Mouse (Mus musculus): ENCODE measurements around the gene Ankrd27.

The Ankrd27 gene

DNA sequence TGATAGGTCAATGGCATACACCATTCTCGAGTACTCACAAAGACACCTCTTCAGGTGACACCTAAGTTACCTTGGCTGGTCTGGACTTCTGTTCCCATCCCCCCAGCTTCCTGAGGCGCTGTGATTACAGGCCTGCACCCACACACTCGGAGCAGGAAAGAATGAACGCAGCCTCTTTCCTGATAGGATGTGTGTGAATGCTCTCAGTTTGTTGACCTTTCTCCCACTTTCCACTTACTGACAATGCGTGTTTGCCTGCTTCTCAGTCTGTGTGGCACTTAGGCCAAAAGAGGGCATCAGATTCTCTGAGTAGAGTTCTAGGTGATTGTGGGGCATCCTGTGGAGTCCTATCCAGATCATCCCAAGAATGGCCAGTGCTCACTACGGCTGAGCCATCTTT is 54.0 kb downstream of the Ankrd27 start:
- no peak for DNase-seq (ENCODE audit: low spot score in 2 of 2)

DNA sequence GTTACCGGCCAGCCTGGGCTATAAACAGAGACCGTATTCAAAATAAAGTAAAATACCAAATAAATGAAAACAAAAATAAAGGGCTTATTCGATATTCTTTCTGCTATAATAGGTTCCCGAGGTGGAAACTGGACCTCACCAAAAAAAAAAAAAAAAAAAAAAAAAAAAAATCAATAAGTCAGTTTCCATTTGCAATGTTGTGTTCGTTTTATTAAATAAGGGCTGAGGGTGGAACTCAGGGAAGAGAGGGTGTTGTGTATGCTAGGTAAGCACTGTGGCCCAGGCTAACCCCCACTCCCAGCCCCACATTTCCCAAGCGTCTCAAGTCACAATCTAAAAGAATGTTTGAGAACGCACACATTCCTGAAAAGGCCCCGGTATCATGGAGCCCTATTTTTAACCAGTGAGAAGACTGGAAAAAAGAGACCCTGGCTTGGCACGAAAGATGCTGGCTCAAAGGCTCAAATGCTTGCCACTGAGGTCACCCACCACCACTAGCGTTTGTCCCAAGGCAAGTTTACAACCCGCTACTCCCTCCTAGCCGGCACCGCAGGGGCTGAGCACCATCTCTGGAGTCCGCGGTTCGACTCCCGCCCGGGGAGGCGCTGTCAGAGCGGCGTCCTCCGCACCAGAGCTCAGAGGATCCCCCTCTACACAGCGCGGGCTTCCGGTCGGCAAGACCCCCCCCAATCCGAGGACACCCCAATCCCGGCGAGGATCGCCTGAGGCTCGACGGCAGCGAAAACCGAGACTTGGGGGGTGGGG is 60.5 kb downstream of the Ankrd27 start:
- no peak for DNase-seq (ENCODE audit: low spot score in 2 of 2)

DNA sequence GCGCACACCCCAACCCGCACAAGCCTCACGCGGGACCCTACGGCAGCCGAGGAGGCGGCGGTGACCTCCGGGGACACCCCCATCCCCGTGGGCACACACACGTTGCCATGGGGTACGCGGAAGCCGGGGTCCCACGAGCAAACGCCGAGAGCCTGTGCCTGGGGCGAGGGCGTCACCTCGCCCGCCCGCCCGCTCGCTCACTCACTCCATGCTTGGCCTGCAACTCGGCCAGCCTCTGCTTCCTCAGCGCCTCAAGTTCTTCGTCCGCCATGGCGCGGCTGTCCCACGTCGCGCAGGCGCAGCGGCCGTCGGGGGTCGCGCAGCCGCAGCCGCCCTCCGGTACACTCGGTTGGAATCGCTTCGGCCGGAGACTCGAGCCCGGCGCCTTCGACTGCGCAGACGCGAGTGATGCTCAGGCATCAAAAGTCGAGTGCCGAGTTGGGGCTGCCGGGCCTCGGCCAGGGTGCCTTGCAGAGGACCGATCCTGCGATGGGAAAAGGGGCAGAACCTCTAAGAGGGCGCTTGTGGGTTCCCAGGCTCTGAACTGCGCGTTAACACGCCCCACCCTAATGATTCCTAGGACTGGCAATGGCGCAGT is 61.2 kb downstream of the Ankrd27 start, which contains the start of gene Pdcd5:
Gene Pdcd5 (minus strand): TSS at position 421 of the 598 bp plus-strand sequence.
- DNase-seq (ENCODE audit: low spot score in 2 of 2), result peak; percentile 86 to 98

DNA sequence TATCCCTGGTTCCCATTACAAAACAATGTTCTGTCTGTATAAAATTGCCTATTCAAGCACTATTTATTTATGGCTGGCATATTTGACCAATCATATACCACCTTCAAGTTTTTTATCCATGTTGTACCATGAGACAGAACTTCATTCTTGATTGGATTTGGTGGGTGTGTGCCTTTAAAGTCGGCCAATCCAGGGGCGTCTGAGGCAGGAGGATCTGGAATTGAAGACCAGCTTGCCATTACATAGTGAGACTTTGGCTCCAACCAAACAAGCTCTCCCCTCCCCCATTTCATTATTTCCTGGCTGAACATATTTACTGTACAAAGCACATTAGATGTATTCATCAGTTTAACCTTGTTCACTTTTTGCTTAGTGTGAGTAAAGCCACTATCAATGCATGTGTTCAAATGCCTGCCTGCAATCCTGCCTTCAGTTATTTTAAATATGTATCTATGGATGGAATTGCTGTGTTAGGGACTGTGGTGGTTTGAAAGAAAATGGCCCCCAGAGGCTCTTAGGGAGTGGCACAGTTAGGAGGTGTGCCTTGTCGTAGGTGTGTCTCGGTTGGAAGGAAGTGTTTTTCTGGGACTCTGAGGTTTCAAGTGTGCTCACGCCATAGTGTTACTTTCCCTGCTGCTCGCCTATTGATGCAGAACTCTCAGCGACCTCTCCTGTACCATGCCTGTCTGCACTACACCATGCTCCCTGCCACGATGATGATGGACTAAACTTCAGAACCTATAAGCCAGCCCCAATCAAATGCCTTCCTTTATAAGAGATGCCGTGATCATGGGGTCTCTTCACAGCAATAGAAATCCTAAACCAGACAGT is 62.4 kb downstream of the Ankrd27 start:
- no peak for DNase-seq (ENCODE audit: low spot score in 2 of 2)

DNA sequence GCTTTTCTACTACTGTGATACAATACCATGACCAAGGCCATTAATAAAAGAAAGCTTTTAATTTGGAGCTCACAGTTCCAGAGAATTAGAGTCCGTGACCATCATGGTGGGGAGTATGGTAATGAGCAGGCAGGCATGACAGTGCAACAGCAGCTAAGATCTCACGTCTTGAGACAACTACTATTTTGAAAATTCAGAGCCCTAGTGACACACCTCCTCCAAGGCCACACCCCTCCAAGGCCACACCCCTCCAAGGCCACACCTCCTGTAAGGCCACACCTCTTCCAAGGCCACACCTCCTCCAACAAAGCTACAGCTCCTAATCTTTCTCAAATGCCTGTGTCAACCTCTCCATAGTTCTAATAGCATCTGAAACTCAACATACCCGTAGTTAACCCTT is 63.0 kb downstream of the Ankrd27 start:
- DNase-seq (ENCODE audit: low spot score in 2 of 2), result no peak

DNA sequence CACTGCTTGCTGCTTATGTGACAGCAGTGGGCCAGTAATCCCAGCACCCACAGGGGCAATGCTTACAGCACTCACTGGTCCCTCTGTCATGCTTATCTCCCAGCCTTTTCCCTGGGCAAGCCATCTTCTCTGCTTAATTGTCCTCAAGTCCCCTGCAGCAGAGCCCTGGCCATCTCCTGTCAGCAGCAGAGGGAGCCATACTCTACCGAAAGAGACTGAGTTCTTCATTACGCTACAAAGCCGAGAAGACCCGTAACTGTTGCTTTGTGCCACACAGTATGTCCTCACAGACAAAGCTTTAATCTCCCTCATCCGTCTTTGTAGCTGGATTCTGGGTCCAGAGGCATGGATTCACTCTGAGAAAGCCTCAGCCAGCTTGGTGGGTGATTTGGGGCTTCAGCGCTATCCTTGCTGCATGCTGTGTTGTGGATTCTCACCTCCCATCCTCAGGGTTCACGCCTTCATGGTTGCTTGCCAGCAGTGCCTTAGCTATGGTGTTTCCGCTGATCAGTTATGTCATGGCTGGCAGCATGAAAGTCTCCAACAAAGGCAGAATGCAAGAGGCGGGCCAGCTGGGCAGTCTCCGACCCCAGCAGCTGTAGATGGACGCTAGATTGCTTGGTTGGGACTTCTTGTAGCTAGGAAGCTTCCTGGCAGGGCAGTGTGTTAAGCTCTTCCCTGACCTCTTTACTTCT is 64.8 kb downstream of the Ankrd27 start:
- peak in 1 of 2 experiments; percentile 68 for DNase-seq (ENCODE audit: low spot score in 2 of 2)

DNA sequence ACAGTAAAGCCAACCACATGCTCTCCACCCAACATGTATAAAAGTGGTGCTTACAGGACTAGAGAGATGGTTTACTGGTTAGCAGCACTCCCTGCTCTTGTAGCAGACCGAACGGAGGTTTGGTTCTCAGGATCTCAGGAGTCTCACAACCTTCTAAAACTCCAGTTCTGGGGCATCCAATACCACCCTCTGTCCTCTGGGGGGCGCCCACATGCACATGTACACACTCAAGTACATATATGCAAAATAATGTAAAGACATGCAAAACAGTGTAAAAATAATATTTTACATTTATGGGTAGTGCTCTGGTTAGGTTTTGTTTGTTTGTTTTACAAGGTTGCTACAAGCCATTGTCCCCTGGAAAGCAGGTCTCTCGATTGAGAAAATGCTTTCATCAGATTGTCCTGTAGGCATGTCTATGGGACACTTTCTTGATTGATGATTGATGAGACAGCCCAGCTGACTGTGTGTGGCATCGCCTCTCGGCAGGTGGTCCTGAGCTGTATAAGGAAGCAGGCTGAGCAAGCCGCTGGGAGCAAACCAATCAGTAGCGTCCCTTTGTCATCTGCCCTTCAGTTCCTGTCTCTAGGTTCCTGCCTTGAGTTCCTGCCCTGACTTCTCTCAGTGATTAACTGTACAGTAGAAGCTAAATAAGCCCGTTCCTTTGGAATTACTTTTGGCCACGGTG is 65.7 kb downstream of the Ankrd27 start:
- no peak for DNase-seq (ENCODE audit: low spot score in 2 of 2)

DNA sequence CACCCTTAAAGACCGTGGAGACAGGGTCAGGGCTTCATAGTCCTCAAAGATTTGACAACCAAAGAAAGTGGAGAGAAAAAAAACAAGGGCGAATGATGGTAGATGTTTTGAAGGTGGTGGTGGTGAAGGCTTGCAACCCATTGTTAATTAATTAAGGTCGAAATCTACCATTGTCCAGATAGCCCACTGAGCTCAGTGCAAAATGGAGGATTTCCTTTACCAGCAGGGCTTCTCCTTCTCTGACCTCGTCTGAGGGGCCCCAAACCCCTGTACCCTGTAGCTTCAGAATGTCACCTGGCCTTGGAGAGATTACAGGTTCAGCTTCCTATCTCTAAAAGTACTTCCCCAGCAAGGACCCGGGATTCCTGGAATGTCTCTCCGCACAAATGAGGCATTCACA is 71.8 kb downstream of the Ankrd27 start:
- DNase-seq (ENCODE audit: low spot score in 2 of 2), result no peak

DNA sequence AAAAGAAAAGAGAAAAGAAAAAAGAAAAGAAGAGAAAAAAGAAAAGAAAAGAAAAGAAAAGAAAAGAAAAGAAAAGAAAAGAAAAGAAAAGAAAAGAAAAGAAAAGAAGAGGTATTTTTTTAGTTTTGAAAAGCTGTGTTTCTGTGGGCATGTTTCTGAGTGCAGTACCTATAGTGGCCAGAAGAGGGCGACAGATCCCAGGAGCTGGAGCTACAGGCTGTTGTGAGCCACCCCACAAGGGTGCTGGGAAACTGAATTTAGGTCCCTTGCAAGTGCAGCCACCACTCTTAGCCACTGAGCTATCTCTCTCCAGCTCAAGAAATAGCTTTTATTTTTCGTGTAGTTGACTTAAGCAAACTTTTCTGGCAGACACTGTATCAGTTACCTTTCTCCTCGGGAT is 73.1 kb downstream of the Ankrd27 start:
- DNase-seq (ENCODE audit: low spot score in 2 of 2), result no peak

DNA sequence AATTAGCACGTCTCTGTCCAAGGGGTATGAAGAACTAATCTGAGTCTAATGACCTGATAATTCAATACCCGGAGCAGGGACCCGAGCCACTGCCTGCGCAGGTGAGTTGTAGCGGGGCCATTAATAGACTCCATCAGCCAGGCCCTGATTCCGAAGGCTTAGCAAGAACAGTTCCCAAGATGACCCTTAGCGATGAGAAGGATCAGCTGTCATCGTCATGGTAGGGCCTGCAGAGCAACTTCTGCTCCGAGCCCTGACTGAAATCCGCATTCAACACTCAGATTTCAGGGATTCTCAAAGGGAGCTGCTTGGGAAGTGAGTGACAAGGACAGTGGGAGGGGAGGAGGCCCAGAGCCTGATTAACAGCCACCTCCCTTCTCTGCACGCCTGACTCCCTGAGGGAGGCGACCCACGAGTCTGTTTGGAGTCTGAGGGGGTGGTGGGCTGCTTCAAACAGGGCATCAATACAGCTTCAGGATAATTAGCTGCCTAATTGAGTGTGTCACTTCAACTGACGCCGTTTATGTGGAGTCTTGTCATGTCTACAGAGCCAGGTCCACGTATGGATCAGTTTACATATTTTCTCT is 77.8 kb downstream of the Ankrd27 start:
- DNase-seq (ENCODE audit: low spot score in 2 of 2), result no peak

DNA sequence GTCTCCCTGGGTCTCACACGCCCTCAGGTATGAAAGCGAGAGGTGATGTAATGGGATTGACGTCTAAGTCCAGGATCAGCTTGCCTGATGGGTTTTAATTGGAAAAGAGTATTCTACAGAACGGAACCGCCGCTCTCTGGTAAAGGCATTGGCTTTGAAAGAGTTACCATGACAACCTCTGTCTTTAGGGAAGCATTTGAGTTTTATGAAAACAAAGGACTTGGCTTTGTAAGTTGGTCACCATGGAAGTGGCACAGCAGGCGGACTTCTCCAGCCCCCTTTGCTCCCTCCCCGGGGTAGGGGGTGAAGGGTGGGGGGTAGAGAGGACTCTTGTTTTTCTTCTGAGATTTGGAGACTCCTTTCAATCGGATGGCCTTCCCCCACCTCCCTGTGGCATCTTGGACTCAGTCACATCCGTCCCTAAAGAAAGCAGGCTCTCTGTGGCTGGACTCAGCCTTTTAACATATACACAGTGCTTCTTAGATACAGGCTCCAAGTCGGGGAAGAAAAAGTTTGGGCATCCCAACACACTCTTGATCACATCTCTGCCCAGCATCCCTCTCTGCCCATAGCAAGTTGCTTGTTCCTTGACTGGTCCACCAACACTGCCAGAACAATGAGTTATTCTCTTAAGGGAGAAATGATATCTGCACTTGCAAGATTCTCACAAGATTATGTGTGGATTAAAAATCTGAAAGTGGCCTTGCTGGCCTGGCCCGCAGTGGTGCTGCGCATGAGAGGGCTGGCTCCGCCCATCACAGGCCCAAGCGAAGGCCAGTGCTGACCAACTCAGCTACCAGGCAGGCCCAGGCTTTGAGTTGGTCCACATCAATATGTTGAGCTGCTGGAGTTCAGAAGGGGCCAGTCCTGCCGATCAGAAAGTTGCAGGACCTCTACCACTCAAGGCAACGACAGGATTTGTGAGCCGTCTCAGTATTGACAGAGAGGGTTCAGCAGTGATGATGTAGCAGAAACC is 82.3 kb downstream of the Ankrd27 start:
- no peak for DNase-seq (ENCODE audit: low spot score in 2 of 2)

DNA sequence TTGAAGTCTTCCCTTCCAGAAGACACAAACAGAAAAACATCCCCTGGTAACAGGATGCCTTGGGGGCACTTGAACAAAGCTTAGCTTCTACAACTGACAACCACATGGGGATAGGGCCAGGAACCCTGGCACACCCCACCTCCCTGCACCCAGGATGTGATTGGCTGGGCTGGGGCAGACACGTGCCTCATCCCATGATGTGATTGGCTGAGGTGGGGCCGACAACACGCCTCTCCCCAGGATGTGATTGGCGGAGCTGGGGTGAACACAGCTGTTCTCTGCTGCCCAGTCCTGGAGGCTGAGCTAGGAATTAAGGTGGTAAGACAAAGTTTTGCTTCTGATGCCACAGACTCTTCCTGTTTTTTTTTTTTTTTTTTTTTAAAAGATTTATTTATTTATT is 92.9 kb downstream of the Ankrd27 start:
- DNase-seq (ENCODE audit: low spot score in 2 of 2), result no peak

DNA sequence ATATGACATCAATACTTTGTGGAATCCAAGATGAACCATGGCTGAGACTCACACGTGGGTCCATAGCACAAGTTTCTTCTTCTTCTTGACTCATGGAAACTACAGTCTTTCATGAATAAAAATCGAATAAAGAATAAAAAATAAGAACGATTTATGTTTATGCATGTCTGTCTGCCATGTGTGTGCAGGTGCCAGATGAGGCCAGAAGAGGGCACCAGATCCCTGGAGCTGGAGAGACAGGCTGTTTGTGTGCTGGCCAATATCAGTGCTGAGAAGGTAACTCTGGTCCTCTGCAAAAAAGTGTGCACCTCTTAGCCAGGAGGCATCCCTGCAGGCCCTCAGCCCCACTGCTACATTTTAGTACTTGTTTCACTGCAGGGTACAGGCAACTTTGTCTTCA is 95.5 kb downstream of the Ankrd27 start:
- DNase-seq (ENCODE audit: low spot score in 2 of 2), result no peak

DNA sequence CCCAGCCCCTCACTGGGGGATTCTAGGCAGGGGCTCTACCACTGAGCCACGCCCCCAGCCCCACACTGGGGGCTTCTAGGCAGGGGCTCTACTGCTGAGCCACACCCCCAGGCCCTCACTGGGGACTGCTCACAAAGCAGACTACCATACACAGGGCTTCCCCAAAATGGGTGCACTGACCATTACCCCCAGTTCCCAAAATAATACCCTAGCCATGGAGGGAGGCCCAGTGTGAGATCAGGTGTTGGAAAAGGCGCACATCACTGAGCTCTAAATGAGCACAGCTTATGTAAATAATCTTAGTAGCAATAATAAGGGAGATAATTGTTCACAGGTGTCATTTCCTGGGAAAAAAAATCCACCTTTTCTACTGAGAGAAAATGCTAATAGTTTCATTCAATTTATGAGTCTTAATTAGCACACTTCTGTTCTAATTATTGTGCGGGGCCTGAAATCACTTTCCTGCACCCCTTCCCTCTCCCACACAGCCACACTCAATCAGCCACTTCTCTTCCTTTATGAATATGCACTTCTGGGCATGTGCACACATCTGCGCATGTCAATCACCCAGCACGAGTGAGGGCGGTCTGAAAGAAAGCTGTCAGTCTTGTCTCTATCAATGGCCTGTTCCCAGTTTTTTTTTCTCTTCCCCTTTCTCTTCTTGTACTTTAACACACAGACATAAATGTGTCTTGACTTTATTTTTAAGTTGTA is 97.5 kb downstream of the Ankrd27 start:
- no peak for DNase-seq (ENCODE audit: low spot score in 2 of 2)

DNA sequence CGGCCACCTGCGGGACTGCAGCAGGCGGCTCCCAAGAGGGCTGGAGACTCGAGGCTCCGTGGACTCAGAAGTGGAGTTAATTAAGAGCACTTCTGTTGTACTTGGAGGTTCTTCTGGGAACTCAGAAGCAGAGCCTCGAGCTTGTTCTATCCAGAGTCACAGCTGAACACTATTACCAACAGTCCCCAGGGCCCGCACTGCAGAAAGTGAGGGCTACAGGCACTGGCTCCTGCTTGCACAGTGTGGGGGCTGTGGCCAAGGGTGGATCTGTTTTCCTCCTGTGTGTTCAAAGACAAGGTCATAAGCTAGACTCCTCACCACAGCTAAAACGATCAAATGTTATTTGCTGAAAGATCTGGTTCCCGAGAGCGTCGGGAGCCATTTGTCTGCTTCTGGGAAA is 100.2 kb downstream of the Ankrd27 start:
- DNase-seq (ENCODE audit: low spot score in 2 of 2), result no peak

DNA sequence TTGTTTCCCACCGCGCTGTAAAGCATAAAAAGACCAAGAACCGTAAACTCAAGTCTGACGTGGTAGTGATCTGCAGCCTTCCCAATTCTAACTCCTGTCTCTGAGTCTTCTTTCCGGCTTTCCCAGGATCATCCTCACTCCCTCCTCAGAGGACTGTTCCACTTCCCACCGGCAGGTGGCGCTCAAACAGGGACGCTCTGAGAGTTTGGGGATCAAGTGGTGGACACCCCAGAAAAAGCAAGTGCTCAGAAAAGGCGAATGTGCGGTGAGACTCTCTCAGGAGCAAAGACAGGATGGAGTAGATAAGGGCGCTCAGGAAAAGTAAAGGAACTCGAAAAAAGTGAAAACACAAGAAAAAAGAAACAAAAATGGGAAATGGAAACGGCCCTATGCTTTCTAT is 100.7 kb downstream of the Ankrd27 start:
- DNase-seq (ENCODE audit: low spot score in 2 of 2), result peak in 1 of 2 experiments; percentile 39

DNA sequence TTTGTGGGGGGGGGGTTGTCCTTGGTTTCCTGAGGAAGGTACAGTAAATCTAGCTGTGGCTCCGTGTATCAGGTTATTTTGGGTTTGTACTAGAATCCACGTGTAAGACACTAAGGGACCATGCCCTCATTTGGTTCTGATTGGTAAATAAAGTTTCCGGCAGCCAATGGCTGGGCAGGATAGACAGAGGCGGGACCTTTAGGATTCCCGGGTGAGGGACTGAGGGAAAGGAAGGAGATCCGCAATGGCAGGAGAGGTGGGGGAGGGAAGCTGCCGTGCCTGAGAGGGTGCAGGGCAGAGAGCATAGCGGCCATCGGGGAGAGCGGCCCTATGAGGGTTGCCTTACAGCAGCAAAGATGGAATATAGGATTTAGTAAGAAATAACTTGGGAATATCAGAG is 101.2 kb downstream of the Ankrd27 start:
- no peak for DNase-seq (ENCODE audit: low spot score in 2 of 2)

DNA sequence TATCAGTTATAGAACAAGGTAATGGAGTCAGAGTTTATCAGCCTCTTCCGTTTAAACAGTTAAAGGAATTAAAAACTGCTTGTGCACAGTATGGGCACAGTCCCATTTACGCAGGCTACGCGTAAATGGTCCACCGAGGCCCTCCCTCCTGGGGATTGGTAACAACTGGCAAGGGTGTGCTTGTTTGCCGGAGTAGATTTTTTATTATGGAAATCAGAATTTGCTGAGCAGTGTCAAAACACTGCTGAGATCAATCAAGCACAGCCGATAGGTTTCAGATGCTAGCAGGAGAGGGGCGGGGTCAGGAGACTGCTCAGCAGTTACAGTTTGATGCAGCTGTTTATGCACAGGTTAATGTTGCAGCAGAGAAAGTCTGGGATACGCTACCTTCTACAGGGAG is 102.2 kb downstream of the Ankrd27 start:
- DNase-seq (ENCODE audit: low spot score in 2 of 2), result no peak

Measured in left cerebral cortex, adult 9 months (tissue).